Comparison of ENCODE assay signal across 8 mouse cellular contexts in genomic region chr1:134777936-134778548, GRCm38 (mm10).
DNase-seq lines count a peak whose midpoint lies in the region; ATAC-seq and TF ChIP-seq lines count a peak whose summit lies in the region.
"Had no signal": no experiment of that assay in that cellular context is flagged by ENCODE, and none has a peak within 500 bp of the region (broad histone marks: within the 10 kb centered on the region; RNA-seq: fewer than 3 reads in every experiment).

No protein-coding gene starts in this region.

- 68% methylated on average over 13 of the region's 13 CpGs for WGBS in intestine, embryonic 14.5 days
- WGBS in intestine, postnatal 0 days = 75% methylated on average over 13 of the region's 13 CpGs
- WGBS in heart, postnatal 0 days = 35% methylated on average over 13 of the region's 13 CpGs

- no peak for ATAC-seq in intestine, embryonic 14.5 days (replicated peaks; ENCODE audit: low FRiP score, low TSS enrichment, low read depth)
- ATAC-seq in intestine, postnatal 0 days = no peak
- no peak for ATAC-seq in heart, postnatal 0 days (ENCODE audit: insufficient read depth, low read depth)
- no peak for ATAC-seq in inflammation-experienced regulatory T-cells, adult 6 months
- ATAC-seq: activated CD4-positive, CD25-positive, alpha-beta regulatory T cell, adult 4 months had no signal

- no peak overlapping the region for H3K4me3 ChIP-seq in intestine, embryonic 14.5 days (ENCODE audit: low read depth, low read length)
- H3K4me3 ChIP-seq in intestine, postnatal 0 days (ENCODE audit: low read depth, low read length) = no peak overlapping the region
- H3K4me3 ChIP-seq in heart, postnatal 0 days (ENCODE audit: low read depth, low read length) = no peak overlapping the region

- no peak for TF ChIP-seq CTCF in intestine, postnatal 0 days (IDR thresholded peaks at IDR 0.05; ENCODE audit: low read depth)
- TF ChIP-seq CTCF in heart, postnatal 0 days (IDR thresholded peaks at IDR 0.05; ENCODE audit: low read depth) = no peak

- H3K4me2 ChIP-seq in intestine, embryonic 14.5 days (ENCODE audit: low read length) = no peak overlapping the region
- H3K4me2 ChIP-seq in intestine, postnatal 0 days (replicated peaks; ENCODE audit: low read depth) = no peak overlapping the region
- 0 out of 2 replicates have a peak overlapping the region, but pooled peaks have one; percentile 12 for H3K4me2 ChIP-seq in heart, postnatal 0 days (ENCODE audit: low read depth, low read length)

- peaks cover 44% of the 10 kb centered on the region for H3K36me3 ChIP-seq in intestine, embryonic 14.5 days (ENCODE audit: control insufficient read depth, insufficient read depth, low read length)
- H3K36me3 ChIP-seq in intestine, postnatal 0 days (ENCODE audit: control insufficient read depth, insufficient read depth) = peaks cover 8% of the 10 kb centered on the region
- H3K36me3 ChIP-seq in heart, postnatal 0 days (replicated peaks; ENCODE audit: control insufficient read depth, insufficient read depth, low read length) = peaks cover 44% of the 10 kb centered on the region

- H3K9me3 ChIP-seq in intestine, embryonic 14.5 days (ENCODE audit: control insufficient read depth, low read length) = no peaks in the 10 kb centered on the region
- H3K9me3 ChIP-seq in intestine, postnatal 0 days (ENCODE audit: control insufficient read depth) = no peaks in the 10 kb centered on the region
- H3K9me3 ChIP-seq in heart, postnatal 0 days (replicated peaks; ENCODE audit: control insufficient read depth, low read length) = no peaks in the 10 kb centered on the region

- peaks cover 36% of the 10 kb centered on the region for H3K4me1 ChIP-seq in intestine, embryonic 14.5 days (replicated peaks; ENCODE audit: control insufficient read depth, insufficient read depth, low read length)
- no peaks in the 10 kb centered on the region; the same call in 1 of the 2 replicates for H3K4me1 ChIP-seq in intestine, postnatal 0 days (replicated peaks; ENCODE audit: control insufficient read depth, insufficient read depth, low read length)
- peaks cover 13% of the 10 kb centered on the region for H3K4me1 ChIP-seq in heart, postnatal 0 days (ENCODE audit: control insufficient read depth, insufficient read depth)

- no peak overlapping the region for H3K9ac ChIP-seq in intestine, embryonic 14.5 days (ENCODE audit: low read length)
- no peak overlapping the region for H3K9ac ChIP-seq in intestine, postnatal 0 days (ENCODE audit: low read depth, low read length)
- no peak overlapping the region for H3K9ac ChIP-seq in heart, postnatal 0 days (replicated peaks; ENCODE audit: low read depth, low read length)

- 0 out of 2 replicates have a peak overlapping the region, but pooled peaks have one; percentile 27 for H3K27ac ChIP-seq in intestine, embryonic 14.5 days (ENCODE audit: low read depth)
- no peak overlapping the region for H3K27ac ChIP-seq in intestine, postnatal 0 days (ENCODE audit: low read depth, low read length)
- peak overlapping the region; percentile 75 for H3K27ac ChIP-seq in heart, postnatal 0 days (ENCODE audit: low read depth)

- no peak for DNase-seq in intestine, embryonic 14.5 days (ENCODE audit: low spot score)
- DNase-seq in cerebellum, postnatal 36 days = peak; percentile 31 to 54
- peak; percentile 16 for DNase-seq in heart, postnatal 0 days (ENCODE audit: low spot score)
- DNase-seq in retina, postnatal 1 day = peak; percentile 81
- no peak for DNase-seq in adrenal gland, postnatal 36 days

- H3K27me3 ChIP-seq in intestine, embryonic 14.5 days (replicated peaks; ENCODE audit: control insufficient read depth, insufficient read depth, low read length) = no peaks in the 10 kb centered on the region
- H3K27me3 ChIP-seq in intestine, postnatal 0 days (replicated peaks; ENCODE audit: control insufficient read depth, insufficient read depth, low read length) = no peaks in the 10 kb centered on the region
- H3K27me3 ChIP-seq in heart, postnatal 0 days (ENCODE audit: control insufficient read depth, insufficient read depth, low read length) = no peaks in the 10 kb centered on the region

- no peak for TF ChIP-seq EP300 in heart, postnatal 0 days (IDR thresholded peaks at IDR 0.05; ENCODE audit: low read depth)

Comparison
In these comparisons a context has a peak if more than half of its experiments do, and no peak if none do; other contexts are left out.
1. DNase-seq: peak in cerebellum, postnatal 36 days (2 of 2), heart, postnatal 0 days (single experiment) and retina, postnatal 1 day (single experiment); none in intestine, embryonic 14.5 days (single experiment) and adrenal gland, postnatal 36 days (0 of 2).